Mouse (Mus musculus) CD4-positive helper T cell, adult 2 months (primary cell): ENCODE data around the gene Scamp4.
"Not testable (repeated sequence)": the region's sequence is repeated elsewhere in the genome, so short reads cannot be mapped to it uniquely, and the experiment has no call there.

Source experiments
- DNase-seq: peaks from one replicate; pipeline ENCODE4 v3.0.0-alpha.2; 2012; ENCODE audit warnings: low read depth, missing footprints, low spot score

The Scamp4 gene

DNA sequence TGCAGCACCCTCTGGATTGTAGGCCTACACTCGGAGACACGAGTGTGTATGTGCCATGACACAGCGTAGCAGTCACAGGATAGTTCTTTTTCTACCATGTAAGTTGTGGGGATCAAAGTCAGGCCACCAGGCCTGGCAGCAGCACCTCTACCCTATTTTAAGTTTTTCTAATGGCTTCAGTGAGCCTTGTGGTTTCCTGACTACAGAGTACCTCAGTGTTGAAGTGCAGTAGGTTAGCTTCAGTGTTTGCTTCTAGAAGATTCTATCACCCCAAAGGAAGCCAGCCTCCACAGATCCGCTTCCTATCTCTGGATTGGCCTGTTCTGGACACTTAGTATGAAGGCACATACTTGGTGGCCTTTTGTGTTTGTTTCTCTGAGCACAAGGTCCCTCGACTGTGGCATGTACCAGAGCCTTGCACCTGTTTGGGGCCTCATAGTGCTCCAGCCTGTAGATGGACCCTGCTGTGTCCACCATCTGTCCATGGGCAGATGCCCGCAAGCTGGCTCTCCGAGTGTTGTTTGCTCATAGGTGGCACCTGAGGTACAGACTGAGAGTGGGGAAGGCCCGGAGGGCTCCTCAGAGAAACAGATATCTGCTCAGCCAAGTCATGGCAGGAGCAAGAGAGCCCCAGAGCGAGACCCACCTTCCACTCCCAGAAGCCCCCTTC lies 7.6 kb downstream of the Scamp4 start:
- DNase-seq = peak; percentile 52

DNA sequence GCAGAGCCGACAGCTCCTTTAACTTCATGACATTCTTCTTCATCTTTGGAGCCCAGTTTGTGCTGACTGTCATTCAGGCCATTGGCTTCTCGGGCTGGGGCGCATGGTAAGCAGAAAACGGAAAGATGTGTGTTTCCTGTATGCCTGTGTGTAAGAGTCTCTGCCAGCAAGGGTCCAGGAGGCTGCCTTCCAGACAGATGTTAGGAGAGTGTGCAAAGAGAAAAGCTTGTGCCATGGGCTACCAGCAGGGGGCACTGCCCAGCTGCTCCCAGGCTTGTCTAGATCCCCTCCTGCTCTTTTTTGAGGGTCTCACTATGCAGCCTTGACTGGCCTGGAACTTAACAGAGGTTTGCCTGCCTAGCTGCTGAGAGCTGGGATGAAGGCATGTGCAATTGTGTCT lies 8.4 kb downstream of the Scamp4 start:
- peak; percentile 66 for DNase-seq

DNA sequence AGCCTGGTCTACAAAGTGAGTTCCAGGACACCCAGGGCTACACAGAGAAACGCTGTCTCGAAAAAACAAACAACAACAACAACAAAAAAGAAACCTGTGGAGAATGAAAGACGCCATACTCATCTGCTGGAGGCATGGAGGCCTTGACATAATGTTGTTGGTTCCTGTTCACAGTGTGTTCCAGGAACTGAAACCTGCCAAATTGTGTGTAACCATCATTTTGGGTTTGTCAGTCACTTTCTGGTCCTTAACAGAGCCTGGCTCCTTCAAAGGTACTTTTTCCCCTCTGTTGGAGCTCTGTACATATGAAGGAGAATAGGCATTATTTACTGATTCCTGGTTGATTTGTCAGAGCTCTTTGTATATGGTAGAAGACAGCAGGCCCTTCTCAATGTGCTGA lies 9.2 kb downstream of the Scamp4 start:
- no peak for DNase-seq

DNA sequence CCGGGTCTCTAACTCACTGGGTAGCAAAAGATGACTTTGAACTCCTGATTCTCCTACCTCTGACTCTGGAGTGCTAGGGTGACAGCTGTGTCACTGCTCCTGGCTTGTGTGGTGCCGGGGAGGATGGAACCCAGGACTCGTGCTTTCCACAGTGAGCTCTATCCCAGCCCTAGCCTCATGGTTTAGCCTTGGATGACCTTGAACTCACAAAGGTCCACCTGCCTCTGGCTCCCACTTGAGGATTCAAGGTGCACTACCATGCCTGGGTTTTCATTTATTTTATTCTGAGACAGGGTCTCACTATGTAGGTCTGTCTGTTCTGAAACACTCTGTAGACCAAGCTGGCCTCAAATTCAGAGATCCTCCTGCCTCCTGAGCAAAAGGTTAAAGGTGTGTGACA lies 11.1 kb downstream of the Scamp4 start:
- no peak for DNase-seq

DNA sequence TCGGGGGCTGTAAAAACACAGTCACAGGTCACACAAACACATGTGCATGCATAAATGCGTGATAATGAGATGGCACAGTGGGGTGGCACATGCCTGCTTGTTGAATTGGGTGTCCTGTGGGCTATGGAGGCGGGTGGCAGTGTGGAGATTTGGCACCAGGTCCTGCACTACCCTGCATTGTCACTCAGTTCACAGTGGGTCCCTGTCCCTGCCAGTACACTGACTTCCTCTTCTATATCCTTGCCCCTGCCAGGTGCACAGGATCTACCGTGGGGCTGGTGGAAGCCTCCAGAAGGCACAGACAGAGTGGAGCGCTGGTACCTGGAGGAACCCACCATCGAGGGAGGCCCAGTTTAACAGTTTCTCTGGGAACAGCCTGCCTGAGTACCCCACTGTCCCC lies 11.7 kb downstream of the Scamp4 start:
- no peak for DNase-seq

DNA sequence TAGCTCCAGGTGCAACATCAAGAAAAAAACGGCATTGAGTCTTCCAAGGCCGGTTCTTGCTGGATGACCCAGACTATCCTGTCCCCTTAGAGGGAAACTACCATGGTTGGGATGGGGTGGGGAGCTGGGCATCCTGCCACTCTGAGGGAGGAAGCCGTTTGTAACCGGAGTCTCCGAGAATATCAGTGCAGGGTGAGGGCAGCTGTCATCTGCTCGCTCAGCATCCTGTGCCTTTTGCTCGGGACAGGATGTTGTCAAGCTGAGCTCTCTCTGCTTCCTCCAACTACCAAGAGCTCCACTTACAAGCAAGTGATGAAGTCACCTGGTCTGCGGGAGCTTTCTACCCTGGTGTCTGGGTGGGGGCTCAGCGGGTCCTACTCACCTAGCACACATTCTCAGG lies 15.5 kb downstream of the Scamp4 start:
- peak; percentile 86 for DNase-seq

DNA sequence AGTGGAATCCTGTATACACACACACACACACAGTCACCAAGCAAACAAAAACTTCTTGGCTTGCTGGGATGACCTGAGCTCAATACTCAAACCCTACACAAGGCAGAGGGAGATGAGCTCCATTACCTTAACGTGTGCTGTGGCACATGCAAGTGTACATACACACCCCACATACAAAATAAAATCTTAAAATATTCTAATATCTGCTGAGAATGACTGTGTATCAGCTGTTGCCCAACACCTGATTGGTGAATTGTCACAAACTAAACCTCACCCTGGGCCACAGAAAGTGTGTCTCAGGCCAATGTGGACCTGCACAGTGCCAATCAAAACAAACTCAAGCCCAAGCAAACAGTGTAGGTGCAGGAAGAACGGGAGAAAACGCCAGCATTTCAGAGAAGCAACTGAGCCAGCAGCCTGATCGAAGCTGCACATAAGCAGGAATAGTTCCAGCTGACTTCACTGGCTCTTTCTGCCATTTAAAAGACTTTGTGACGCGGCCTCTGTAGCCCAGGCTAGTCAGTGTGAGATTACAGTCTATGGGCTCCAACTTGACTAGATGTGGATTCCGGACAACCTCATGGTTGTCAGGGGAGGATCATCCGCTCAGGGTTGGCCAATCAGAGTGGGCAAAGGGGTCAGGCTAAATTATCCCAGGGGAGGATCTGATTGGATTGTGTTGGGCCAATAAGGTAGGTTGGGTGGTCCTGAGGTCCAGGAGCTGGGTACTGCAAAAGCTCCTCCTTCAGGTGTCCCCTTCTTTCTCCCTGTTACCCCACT lies 17.0 kb downstream of the Scamp4 start:
- DNase-seq = no peak

DNA sequence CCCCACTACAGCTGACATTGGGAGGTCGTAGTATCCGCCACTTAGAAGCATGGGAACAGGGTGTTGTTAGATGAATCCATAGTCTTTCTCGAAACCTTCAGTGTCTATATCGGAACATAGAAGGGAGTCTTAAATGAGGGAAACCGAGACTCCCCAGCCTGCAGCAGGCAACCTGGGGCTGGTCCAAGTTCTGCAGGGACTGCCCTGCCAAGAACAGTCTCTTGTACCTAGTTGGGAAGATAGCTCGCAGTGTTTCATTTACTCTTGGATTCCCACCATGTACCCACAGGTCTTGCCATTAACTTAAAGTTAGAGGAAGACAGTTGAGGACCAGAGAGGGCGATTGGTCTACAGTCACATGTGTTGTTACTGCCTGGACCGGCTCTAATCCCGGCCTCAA lies 17.7 kb downstream of the Scamp4 start:
- no peak for DNase-seq

DNA sequence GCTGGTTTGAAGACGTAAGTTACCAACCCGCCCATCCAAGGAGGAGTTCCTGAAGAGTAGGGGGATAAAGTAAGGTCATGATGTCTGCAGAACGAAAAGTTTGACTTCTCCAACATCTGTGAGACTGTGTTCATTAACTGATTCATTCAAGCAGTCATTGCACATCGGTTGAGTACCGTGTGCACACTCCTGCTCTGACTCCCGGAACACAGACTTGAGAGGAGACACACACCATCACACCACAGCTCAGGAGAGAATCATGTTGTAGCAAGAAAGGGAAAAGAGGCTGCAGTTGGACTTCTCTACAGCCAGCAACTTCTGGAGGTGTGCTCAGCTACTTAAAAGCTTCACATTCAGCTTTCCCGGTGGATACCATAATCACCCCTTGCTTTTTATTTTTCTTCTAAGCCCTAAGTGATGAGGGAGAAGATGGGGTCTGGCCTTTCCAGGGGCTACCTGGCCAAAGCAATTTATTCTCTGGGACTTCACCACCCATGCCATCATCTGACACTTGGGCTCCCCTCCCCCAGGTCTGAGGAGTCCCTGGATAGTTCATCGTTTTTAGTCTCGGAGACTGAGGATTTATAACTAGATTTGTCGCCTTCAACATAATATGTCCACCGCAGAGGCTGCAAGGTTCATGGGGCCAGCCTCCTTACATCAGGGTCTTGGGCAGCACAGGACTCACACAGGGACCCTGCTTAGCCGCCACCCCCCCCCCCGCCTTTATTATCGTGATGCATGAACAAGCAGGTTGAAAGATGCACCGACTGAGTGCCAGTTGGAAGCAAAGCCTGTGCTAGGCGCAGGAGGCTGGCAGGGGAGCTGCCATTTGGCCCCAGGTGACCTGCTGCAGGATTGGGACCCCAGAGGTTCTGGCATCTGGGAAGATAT lies 18.4 kb downstream of the Scamp4 start:
- DNase-seq = no peak

DNA sequence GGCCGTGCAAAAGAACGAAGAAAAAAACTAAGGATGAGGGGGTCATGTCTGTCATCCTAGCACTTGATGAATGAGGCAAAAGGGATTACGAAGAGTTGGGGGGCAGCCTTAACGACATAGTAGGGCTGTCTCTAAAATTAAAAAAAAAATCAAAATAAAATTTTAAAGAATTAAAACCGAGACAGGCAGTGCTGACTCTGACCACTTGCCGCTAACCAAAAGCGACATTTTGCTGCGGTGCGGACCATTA lies 18.9 kb downstream of the Scamp4 start:
- no peak for DNase-seq

DNA sequence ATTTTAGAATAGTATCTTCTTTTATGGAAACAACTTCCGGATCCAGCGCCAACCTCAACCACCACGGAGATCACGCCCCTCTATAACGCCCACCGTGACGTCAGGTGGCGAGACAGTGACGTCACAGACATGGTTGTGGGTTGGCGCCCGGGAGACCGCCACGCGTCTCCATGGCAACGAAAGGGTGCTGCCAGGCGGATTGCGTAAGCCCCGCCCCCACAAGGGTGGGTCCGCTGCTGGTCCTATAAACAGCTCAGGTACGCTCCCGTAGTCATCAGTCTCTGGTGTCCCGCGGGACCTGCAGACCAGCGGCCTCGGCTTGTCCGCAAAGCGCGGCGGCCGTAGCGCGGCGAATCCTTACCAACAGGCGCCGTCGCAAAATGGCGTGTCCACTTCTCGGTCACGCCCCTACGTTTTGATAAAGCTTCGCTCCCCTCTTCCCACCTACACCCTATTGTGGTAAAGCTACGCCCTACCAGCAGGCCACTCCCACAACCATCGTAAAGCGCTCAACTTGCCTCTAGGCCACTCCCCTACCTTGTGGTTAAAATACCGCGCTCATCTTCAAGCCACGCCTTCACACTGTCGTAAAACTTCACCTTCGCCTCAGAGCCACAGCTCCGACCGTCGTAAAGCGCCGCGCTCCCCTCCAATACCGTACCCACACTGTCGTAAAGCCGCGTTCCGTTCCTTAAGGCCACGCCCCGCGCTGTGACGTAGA lies 19.4 kb downstream of the Scamp4 start:
- peak; percentile 100 for DNase-seq

DNA sequence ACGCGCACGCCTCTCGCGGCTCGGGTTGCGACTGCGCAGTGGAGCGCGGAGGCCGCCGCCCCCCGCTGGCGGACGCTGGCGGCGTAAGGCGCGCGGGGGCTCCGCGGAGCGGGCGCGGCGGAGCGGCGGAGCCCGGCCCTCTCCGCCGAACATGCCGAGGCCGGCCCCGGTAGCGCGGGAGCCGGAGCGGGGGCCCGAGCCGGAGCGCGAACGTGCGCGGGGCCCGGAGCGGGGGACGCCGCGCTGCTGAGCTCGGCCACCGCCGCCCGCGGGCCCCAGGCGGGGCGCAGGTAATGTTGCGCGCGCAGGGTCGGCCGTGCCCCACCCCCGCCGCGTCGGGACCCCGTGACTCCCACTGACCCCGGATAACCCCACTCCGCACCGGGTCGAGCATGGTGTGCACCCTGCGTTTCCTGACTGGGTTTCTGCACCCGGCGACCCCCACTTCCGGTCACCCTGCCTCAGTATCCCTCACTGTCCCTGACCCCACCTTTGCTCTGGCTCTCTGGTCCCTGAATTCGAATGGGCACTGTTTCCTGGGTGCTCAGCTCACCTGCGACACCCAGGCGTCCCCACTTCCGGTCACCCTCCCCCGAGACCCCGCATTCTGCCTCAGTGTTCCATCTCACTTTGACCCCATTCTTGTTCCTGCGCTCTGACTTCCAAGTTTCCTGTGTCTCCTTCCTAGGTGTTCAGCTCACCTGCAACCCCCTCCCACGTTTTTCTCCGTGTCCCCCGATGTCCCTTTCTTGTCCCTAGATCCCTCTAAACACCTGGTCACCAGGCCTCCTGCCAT lies 20.2 kb downstream of the Scamp4 start, which contains the start of gene Csnk1g2:
TSS of gene Csnk1g2 (plus strand) at position 178 of the 796 bp plus-strand sequence.
- DNase-seq = peak; percentile 85

DNA sequence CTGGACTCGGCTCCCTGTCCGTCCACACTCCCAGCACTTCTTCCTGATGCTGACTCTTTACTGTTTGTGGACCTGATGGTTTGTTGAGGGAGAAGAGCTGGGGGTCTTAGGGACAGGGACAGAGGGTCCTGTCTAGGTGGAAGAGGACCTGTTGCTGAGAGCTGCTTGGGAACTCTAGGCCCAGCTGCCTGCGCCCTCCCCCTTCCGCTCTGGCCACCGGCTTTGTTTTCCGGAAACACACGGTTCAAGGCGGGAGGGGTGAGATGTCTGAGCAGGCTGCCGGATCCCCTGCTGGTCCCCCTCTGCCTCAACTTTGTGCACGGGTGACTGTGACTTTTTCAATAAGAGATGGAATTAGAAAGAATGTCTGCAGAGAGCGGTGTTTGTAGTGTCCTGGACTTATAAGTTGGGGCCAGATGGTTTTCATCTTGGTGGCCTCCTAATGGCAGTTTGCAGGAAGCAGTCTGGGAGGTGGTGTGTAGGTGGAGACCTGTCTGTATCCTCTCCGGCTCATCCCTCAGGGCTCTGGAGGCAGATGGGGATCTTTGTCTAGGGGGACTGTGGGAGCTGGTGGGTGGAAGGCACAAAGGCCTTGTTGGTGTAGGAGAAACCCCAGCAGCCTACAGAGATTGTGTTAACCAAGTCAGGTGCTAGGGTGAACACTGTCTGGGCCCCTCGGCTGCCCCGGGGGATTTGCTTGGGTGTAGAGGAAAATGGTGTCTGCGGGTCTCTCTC lies 21.0 kb downstream of the Scamp4 start:
- DNase-seq = peak; percentile 81

DNA sequence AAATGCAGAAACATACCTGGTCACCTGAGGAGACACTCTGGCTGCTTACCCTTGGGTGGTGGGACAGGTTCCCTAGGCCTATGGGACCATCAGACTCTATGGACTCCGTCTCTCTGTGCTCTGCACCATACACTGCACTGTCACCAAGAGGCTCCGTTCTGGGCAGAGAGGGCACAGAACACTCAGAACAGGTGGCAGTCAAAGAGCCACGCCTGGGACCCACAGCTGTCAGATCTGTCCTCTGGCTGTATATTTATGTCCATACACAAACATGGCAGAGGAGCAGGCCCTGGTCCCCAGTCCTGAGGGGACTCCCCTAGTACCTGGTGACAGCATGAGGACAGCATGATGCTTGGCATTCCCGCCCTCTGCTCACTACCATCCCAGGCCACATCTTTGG lies 23.1 kb downstream of the Scamp4 start:
- DNase-seq = no peak

DNA sequence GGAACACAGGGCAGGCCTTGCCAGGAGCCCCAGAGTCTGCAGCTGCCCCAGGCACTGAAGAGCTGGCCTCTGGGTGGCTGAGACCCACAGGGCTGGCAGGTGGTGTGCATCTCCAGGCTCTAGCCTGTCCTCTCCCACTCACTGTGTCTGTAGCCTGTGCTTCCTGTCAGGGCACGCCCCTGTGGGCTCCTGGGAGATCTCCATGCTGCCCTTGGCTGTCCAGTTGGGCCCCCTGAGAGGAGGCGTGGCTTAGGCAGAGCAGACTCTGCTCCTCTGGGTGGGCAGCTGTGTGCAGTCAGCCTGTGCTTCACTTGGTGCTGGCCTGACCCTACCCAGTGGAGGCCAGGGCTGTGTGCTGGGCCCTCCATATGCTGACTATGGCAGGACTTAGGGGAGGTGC lies 25.0 kb downstream of the Scamp4 start:
- DNase-seq = no peak

DNA sequence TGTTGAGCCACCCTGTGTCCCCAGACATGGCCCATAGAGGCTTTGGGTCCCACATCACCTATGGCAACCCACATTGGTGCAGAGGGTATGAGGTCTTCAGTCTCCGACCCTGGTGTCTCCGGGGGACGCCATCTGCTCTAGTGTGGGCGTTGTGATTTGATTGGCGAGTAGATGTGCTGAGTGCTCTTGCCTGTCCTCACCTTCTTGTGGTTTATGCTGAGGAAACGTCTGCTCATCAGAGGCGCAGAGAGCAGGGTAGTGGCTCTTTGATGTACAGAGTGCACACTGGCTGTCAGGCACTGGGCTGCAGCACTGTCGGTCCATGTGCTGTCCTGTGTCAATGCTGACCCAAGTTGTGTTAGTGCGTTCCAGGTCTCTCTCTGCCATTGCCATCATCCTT lies 26.3 kb downstream of the Scamp4 start:
- DNase-seq = peak; percentile 66

DNA sequence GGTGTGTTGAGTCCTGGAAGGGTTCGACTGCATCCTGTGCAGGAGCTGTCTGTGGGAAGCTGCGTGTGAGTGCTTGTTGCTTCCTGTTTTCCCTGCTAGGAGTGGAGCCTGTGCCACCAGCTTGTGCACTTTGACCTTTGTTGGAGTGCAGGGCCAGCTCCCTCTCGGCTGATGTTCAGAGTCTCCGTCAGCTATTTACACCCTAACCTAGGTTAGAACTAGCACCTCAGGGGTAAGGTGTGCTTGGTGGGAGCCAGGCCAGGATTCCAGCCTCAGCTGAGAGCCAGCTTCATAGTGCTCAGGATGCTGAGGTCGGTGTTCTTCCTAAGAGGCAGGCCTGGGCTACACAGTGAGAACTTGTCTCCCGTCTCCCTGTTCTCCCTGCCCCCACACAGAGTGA lies 32.7 kb downstream of the Scamp4 start:
- DNase-seq = no peak

DNA sequence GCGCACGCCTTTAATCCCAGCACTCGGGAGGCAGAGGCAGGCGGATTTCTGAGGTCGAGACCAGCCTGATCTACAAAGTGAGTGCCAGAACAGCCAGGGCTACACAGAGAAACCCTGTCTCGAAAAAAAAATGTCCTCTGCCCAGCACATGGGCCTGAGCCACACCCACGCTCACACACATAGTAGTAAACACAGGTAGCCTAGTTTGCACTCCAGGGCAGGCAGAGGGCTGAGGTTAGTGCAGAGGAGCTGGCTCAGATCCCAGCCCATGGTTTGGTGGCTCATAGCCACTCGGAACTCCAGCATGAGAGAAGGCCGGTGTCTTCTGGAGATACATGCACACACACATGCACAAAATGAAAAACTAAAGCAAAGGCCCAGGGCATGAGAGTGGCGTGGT lies 44.3 kb downstream of the Scamp4 start:
- no peak for DNase-seq

DNA sequence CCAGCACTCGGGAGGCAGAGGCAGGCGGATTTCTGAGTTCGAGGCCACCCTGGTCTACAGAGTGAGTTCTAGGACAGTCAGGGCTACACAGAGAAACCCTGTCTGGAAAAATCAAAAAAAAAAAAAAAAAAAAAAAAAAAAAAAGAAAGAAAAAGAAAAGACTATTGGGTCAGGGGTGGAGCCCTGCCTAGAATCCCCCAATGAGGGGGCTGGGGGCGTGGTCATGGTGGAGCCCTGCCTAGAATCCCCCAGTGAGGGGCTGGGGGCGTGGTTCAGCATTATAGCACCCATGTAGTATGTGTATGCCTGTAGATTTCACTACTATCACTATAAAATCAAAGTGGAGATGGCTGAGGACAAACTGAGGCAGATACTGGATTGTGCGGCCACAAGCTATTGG lies 47.2 kb downstream of the Scamp4 start:
- DNase-seq = not testable (repeated sequence)

DNA sequence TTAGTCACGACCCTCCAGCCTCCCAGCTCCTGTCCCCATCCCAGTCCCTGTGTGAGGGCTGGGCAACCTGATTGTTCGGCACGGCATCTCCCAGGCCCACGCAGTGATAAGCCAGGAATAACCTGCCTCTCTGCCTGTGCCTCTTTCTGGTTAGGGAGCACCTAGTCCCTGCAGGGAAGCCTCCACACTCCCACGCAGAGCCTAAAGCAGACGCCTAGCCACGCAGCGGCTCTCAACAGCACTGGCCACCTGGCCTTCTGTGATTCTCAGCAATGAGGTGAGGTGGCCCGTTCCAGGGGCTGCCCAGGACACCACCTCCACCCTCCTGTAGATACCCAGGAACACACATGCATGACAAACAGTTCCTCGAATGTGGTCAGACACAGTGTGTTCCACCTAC lies 47.7 kb downstream of the Scamp4 start:
- DNase-seq = no peak
